Mouse (Mus musculus) c-Kit-positive CD71-positive TER-119-positive erythroid progenitor cells, embryonic 14.5 days (primary cell): ENCODE data around the gene Herc2.

Experiments used
- DNase-seq: peaks from one replicate; pipeline ENCODE4 v3.0.0-alpha.2; 2013; ENCODE audit warnings: low spot score

Herc2 gene

DNA sequence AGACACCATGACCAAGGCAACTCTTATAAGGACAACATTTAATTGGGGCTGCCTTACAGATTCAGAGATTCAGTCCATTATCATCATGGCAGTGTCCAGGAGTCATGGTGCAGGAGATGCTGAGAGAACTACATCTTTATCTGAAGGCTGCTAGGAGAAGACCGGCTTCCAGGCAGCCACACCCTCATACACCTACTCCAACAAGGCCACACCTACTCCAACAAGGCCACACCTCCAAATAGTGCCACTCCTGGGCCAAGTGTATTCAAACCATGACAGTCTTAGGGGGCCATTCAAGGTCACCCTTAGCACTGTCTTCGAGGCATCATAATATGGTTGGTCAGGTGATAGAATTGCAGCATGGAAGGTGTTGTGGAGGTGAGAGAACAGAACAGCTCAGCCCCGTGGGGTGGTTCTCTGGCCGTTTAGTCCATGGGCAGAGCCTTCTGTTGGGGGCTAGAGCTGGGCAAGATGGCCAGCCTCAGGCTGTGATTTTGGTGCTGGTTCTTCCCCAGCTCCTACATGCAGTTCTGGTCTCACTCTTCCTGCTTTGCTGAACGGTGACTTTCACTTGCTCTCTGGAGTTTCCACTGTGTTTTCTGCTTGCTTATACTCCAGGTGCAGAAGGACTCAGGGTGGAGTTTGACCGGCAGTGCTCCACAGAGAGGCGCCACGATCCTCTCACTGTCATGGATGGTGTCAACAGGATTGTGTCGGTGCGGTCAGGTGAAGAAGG, 151.7 kb downstream of the Herc2 start:
- peak; percentile 4 for DNase-seq

- DNase-seq = no peak
Observed at GRCm38 (mm10) chr7:56202843-56203242, 152.8 kb downstream of the Herc2 start.

- DNase-seq = no peak
Observed at GRCm38 (mm10) chr7:56203286-56203685, 153.3 kb downstream of the Herc2 start.

DNA sequence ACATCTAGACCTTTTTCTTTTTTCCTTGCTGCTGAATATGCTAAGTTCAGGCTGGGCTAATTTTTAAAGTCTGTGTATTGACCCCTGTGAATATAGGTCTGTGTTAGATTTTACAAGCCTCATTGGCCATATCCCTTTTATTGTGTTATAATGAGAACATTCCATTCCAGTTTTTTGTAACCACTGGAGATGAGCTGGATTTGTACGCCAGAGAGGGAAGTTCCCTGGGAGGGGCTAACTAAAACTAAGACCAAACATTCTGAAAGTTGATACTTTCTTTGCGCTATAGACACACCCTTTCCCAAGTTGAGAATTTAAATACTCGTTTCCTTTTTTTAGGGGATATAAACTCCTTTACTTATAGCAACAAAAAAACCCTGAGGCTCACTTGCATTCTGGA, 154.9 kb downstream of the Herc2 start:
- DNase-seq = no peak

DNA sequence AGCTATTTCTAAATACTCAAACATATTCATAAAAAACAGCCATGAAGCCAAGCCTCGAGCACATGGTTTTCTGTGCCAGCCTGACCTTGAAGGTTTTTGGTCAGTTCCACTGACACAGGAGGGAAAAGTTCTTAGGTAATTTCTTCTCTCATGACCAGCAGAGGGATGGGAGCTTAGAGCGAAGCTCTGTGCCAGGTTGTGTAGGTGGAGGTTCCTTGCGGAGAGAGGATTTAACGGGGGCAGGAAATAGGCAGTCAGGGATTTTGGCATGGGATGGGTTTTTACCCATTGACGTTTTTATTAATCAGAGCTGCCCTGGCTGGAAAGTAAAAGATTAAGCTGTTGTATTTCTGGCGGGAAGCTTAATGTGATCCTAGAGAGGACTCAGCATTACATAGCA, 170.8 kb downstream of the Herc2 start:
- DNase-seq = no peak

DNA sequence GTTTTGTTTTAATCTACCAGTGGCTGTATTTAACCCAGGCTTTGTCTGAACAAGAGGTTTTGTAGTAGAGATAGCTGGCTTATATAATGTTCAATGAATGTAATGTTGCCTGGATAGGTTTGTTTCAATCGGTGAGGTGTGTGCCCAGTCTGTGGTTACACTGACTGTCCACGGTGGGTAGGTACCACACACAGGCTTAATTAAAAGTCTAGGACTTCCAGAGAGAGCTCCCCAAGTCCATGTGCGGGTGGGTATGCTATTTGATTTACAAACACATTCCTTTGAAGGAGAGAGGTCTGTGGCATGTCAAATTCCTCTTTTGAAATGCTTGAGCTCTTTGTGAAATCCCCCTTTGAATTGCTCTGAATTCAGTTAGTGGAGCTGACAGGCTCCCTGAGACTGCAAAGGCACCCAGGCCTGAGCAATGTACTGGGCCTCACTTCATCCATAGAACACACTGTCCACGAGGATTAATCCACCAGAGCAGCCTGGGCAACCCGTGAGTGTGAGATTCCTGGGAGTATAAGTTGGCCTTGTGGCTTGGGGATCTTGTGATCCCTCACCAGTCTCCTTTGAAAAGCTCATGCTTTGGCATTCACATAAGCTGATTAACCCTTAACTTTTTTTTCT, 185.9 kb downstream of the Herc2 start:
- DNase-seq = no peak

- no peak for DNase-seq
Observed at GRCm38 (mm10) chr7:56236617-56237016, 186.6 kb downstream of the Herc2 start.

GRCm38 (mm10) chr7:56239543-56239942, 189.5 kb downstream of the Herc2 start, which contains the start of gene Oca2:
Oca2 (plus strand) TSS chr7:56239760.
- no peak for DNase-seq

DNA sequence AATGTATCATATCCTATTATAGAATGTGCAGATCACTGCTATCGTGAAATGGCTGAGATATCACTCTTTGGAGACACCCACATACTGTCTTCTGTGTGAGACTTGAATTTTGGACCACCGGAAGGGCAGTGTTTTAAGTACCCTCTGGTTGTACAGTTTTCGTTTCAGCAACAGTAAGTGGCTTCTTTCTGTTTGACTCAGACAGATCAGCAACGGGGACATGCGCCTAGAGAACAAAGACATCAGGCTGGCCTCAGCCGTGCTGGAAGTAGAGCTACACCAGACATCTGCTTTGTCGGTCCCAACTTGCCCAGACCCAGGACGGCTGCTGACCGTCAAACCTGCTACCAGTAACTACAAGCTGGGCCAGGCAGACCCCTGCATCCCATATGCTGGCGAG, 204.6 kb downstream of the Herc2 start:
- DNase-seq = no peak

- no peak for DNase-seq
Observed at GRCm38 (mm10) chr7:56257875-56258441, 208.0 kb downstream of the Herc2 start.

- no peak for DNase-seq
Observed at GRCm38 (mm10) chr7:56277506-56277905, 227.5 kb downstream of the Herc2 start.
